Mouse (Mus musculus) myocyte (in vitro differentiated cells): ENCODE results near the gene Rnf180.

Experiments
- CEBPB ChIP-seq: IDR thresholded peaks from 2 replicates; pipeline ENCODE4 v1.6.1; 2011; ENCODE audit warnings: mild to moderate bottlenecking, moderate library complexity; ENCODE audit not compliant: poor library complexity, insufficient read depth, severe bottlenecking
- E2F4 ChIP-seq: IDR thresholded peaks from one replicate; pipeline ENCODE4 v1.6.1; 2011; ENCODE audit warnings: mild to moderate bottlenecking, control low read depth, moderate library complexity; ENCODE audit not compliant: insufficient read depth
- MAX ChIP-seq: IDR thresholded peaks from one replicate; pipeline ENCODE4 v1.6.1; 2011; ENCODE audit warnings: low read depth, mild to moderate bottlenecking, control low read depth
- MYOD1 ChIP-seq, 3 experiments: IDR thresholded peaks; one replicate each; pipeline ENCODE4 v1.6.1; 2011; ENCODE audit warnings: control low read depth in 2 of 3, low read depth in 2 of 3, mild to moderate bottlenecking in 2 of 3, moderate library complexity in 1 of 3; ENCODE audit not compliant: insufficient read length in 2 of 3, control insufficient read depth in 1 of 3
- MYOG ChIP-seq, 3 experiments: IDR thresholded peaks; one replicate each; pipeline ENCODE4 v1.6.1; 2011; ENCODE audit warnings: control low read depth in 2 of 3, low read depth in 2 of 3, mild to moderate bottlenecking in 2 of 3; ENCODE audit not compliant: insufficient read length in 2 of 3, control insufficient read depth in 1 of 3, insufficient read depth in 1 of 3
- POLR2A ChIP-seq: IDR thresholded peaks from one replicate; pipeline ENCODE4 v1.6.1; 2011; ENCODE audit warnings: low read depth, mild to moderate bottlenecking, control low read depth, moderate library complexity; ENCODE audit not compliant: insufficient read length
- POLR2AphosphoS2 ChIP-seq: IDR thresholded peaks from one replicate; pipeline ENCODE4 v1.6.1; 2011; ENCODE audit warnings: low read depth, control low read depth; ENCODE audit not compliant: insufficient read length
- REST ChIP-seq: IDR thresholded peaks from one replicate; pipeline ENCODE4 v1.6.1; 2011; ENCODE audit warnings: mild to moderate bottlenecking, control low read depth, moderate library complexity; ENCODE audit not compliant: insufficient read depth, insufficient read length
- SRF ChIP-seq: IDR thresholded peaks from one replicate; pipeline ENCODE4 v1.6.1; 2011; ENCODE audit warnings: low read depth; ENCODE audit not compliant: control insufficient read depth, insufficient read length
- TCF12 ChIP-seq: IDR thresholded peaks from one replicate; pipeline ENCODE4 v1.6.1; 2011; ENCODE audit warnings: mild to moderate bottlenecking, control low read depth; ENCODE audit not compliant: poor library complexity, insufficient read depth, severe bottlenecking
- TCF3 ChIP-seq: IDR thresholded peaks from one replicate; pipeline ENCODE4 v1.6.1; 2011; ENCODE audit warnings: low read depth, control low read depth; ENCODE audit not compliant: insufficient read length
- USF1 ChIP-seq: IDR thresholded peaks from one replicate; pipeline ENCODE4 v1.6.1; 2011; ENCODE audit warnings: low read depth, mild to moderate bottlenecking, control low read depth, moderate library complexity

- TF ChIP-seq MAX (no peak), POLR2A (no peak), USF1 (no peak), POLR2AphosphoS2 (no peak), E2F4 (no peak), SRF (no peak), MYOD1 (IDR thresholded peaks at IDR 0.05; ENCODE audit: control insufficient read depth in 1 of 3, insufficient read length in 2 of 3, low read depth in 2 of 3) (no peak), TCF3 (no peak), TCF12 (no peak), MYOG (IDR thresholded peaks at IDR 0.05; ENCODE audit: control insufficient read depth in 1 of 3, insufficient read depth in 1 of 3, insufficient read length in 2 of 3, low read depth in 2 of 3) (no peak), REST (no peak), CEBPB (no peak)
These were observed 205.3 kb downstream of the Rnf180 start for GRCm38 (mm10) chr13:105089276-105089675.
